Mouse (Mus musculus) frontal cortex, adult (tissue): ENCODE data around the gene Olfr394.
"Not testable (repeated sequence)": the region's sequence is repeated elsewhere in the genome, so short reads cannot be mapped to it uniquely, and the experiment has no call there.

Source experiments
- ATAC-seq: cut with Nextera tagmentation; 2 replicates; pipeline ENCODE4 v1.9.2; 2017; ENCODE audit warnings: mild to moderate bottlenecking, moderate library complexity, mixed read lengths; ENCODE audit not compliant: low TSS enrichment

Olfr394 gene

DNA sequence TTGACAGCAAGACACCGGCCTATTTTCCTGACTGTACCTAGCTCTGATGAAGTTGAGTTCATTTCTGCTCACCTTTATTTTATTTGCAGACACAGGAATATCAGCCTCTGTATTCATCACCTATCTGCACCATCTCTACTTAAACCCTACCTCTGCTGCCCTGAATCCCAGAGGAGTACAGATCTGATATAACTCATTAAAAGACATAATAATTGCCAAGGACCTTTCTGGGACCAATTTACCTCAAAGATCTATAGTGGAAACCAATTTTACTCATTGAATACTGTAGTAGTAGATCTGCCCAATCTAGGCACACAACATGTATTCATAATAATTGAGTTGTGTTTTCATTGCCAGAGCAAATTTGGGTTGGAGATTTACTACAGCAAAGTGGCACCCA lies at the start of gene Olfr394:
Gene Olfr394 (minus strand): TSS at position 101 of the 400 bp plus-strand sequence.
- no peak for ATAC-seq

DNA sequence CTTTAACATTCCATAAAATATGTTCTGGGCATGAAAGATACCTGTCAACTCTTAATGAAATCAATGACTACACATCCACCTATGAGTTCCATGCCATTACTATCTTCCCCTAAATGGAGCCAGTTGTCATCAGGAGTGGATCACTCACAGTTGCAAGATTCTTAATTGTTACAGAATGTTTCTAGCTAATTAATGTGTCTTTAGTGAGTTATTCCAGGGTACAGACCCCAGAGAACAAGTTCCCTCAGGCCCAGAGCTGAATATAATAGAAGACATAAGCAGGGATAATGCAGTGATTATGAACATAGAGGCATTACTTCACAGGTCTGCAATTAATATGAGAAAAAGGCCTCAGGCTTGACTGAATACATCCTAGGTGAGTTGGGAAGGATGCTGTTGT lies 45.8 kb upstream of the Olfr394 start, which contains the start of gene Olfr23:
Gene Olfr23 (plus strand): TSS at position 301 of the 400 bp plus-strand sequence.
- no peak for ATAC-seq

DNA sequence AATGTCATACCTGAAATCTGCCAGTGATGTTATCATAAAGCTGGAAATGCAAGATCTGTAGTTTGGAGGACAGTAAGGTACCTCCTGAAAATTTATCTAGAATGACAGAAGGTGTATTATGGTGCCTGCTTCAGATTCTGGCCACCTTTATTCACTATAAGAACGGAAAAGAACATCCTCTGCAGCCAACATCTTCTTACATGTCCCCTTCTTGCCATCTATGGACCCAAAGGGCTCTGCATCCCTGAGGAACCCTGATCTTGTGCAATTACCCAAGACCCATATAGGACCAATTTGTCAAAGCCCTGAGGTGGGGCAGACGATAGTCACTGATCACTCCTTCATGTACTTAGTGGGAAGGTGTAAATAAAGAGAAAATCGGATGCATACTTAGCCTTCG lies 18.6 kb upstream of the Olfr394 start, which contains the start of gene Olfr395:
Gene Olfr395 (minus strand): TSS at position 101 of the 400 bp plus-strand sequence.
- not testable (repeated sequence) for ATAC-seq

DNA sequence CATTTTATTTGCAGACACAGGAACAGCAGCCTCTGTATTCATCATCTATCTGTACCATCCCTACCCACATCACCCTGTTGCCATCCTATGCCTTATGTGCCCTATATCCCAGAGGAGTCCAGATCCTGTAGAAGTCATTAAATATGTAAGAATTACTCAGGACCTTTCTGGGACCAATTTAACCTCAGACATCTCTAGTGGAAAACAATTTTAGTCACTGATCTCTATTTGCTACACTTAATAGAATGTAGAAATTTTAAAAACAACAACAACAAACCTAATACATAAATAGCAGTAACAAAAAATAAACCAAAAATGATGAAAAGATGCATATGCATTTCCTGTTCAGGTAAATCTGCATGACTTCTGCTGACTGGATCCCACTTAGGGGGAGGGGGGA lies 39.2 kb downstream of the Olfr394 start, which contains the start of gene Olfr393:
Gene Olfr393 (minus strand): TSS at position 101 of the 400 bp plus-strand sequence.
- ATAC-seq, result no peak
